In the genomic region with DNA sequence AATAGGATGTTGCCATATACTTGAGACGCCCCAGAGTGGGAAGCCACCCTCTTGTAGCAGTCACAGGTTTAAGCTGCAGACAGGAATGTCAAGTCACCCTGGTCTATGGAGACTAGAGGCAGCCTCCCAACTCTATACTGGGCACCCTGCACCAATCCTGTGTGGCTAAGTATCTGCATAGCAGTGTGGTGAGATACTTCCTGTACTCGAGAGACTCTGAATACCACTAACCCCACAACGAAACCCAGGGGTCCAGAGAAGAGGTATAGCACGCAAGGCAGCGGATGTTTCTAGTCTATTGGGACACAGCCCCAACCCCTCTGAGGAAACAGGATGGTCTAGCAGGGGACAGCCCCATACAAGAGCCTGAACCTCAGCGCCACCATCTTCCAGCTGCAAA, we compare ENCODE assay signal across 10 mouse cellular contexts. TPM values are rescaled to one million over a fixed set of nuclear protein-coding genes. Genes with fewer than 3 reads are reported as not detected.
DNase-seq lines count a peak whose midpoint lies in the region; ATAC-seq lines count a peak whose summit lies in the region.
"Had no signal": no experiment of that assay in that cellular context is flagged by ENCODE, and none has a peak within 500 bp of the region (broad histone marks: within the 10 kb centered on the region; RNA-seq: fewer than 3 reads in every experiment).

No protein-coding gene starts in this region.

- H3K4me2 ChIP-seq in heart, embryonic 12.5 days, result peak overlapping the region; percentile 44; the same call in 1 of the 2 replicates
- no peak overlapping the region for H3K4me2 ChIP-seq in midbrain, embryonic 14.5 days (ENCODE audit: low read length)
- no peak overlapping the region for H3K4me2 ChIP-seq in midbrain, embryonic 11.5 days
- H3K4me2 ChIP-seq in stomach, embryonic 15.5 days, result no peak overlapping the region; the same call in 1 of the 2 replicates
- H3K4me2 ChIP-seq: midbrain, embryonic 12.5 days had no signal

- H3K9ac ChIP-seq in heart, embryonic 12.5 days, result peak overlapping the region; percentile 59; the same call in 1 of the 2 replicates
- H3K9ac ChIP-seq in midbrain, embryonic 14.5 days (replicated peaks; ENCODE audit: low read length), result no peak overlapping the region
- H3K9ac ChIP-seq in midbrain, embryonic 11.5 days (ENCODE audit: low read length), result no peak overlapping the region; the same call in 1 of the 2 replicates
- no peak overlapping the region for H3K9ac ChIP-seq in stomach, embryonic 15.5 days
- H3K9ac ChIP-seq: midbrain, embryonic 12.5 days had no signal

- no peaks in the 10 kb centered on the region for H3K27me3 ChIP-seq in heart, embryonic 12.5 days (replicated peaks)
- no peaks in the 10 kb centered on the region for H3K27me3 ChIP-seq in midbrain, embryonic 14.5 days (ENCODE audit: control insufficient read depth, insufficient read depth, low read length)
- H3K27me3 ChIP-seq in midbrain, embryonic 11.5 days (ENCODE audit: control insufficient read depth, insufficient read depth, low read length), result peaks cover 17% of the 10 kb centered on the region
- no peaks in the 10 kb centered on the region for H3K27me3 ChIP-seq in stomach, embryonic 15.5 days (replicated peaks)

- ATAC-seq in heart, embryonic 12.5 days (ENCODE audit: insufficient number of reproducible peaks, low FRiP score), result no peak
- ATAC-seq in midbrain, embryonic 14.5 days (ENCODE audit: low FRiP score, low TSS enrichment), result no peak
- ATAC-seq in midbrain, embryonic 11.5 days (ENCODE audit: low FRiP score), result no peak
- ATAC-seq in stomach, embryonic 15.5 days (ENCODE audit: insufficient read depth, low FRiP score, low read depth), result no peak

- H3K27ac ChIP-seq in heart, embryonic 12.5 days (ENCODE audit: poor library complexity, severe bottlenecking), result peak overlapping the region; percentile 100
- peak overlapping the region; percentile 3; the same call in 1 of the 2 replicates for H3K27ac ChIP-seq in midbrain, embryonic 14.5 days (replicated peaks; ENCODE audit: low read depth, low read length)
- H3K27ac ChIP-seq in midbrain, embryonic 11.5 days (ENCODE audit: low read depth, low read length), result no peak overlapping the region
- peak overlapping the region; percentile 77 for H3K27ac ChIP-seq in stomach, embryonic 15.5 days
- H3K27ac ChIP-seq: midbrain, embryonic 12.5 days had no signal

- intact Hi-C loops in heart, postnatal 36 days (cut with DNase I), result loop anchor here (2.0 kb wide), 2 partner anchors 16 to 22 kb away; partner anchors contain the start of gene Unc5b
- intact Hi-C loops in left cerebral cortex, postnatal 10 days (cut with DNase I), result no loop called here

- WGBS in heart, embryonic 12.5 days, result 25% methylated on average over 6 of the region's 6 CpGs
- WGBS in midbrain, embryonic 14.5 days, result 85% methylated on average over 6 of the region's 6 CpGs
- 76% methylated on average over 6 of the region's 6 CpGs for WGBS in midbrain, embryonic 11.5 days
- 66% methylated on average over 6 of the region's 6 CpGs for WGBS in stomach, embryonic 15.5 days

- DNase-seq in heart, postnatal 36 days, result no peak
- no peak for DNase-seq in midbrain, embryonic 14.5 days
- no peak for DNase-seq in midbrain, embryonic 11.5 days (ENCODE audit: low spot score, missing footprints)
- peak; percentile 66 for DNase-seq in induced T-regulatory cell, adult 2 months (ENCODE audit: low read depth)
- no peak for DNase-seq in frontal cortex, adult 2 months (ENCODE audit: extremely low spot score in 1 of 2, low spot score in 1 of 2)
- no peak for DNase-seq in left cerebral cortex, postnatal 10 days (ENCODE audit: extremely low spot score in 1 of 2, low spot score in 2 of 2)
- DNase-seq: right cerebral cortex, postnatal 4 days had no signal

- peaks cover 99% of the 10 kb centered on the region for H3K4me1 ChIP-seq in heart, embryonic 12.5 days (replicated peaks)
- H3K4me1 ChIP-seq in midbrain, embryonic 14.5 days (ENCODE audit: control insufficient read depth, insufficient read depth, low read length), result peaks cover 12% of the 10 kb centered on the region
- peaks cover 33% of the 10 kb centered on the region for H3K4me1 ChIP-seq in midbrain, embryonic 11.5 days (ENCODE audit: control insufficient read depth, insufficient read depth, low read length)
- peaks cover 44% of the 10 kb centered on the region for H3K4me1 ChIP-seq in stomach, embryonic 15.5 days

- no peaks in the 10 kb centered on the region for H3K9me3 ChIP-seq in heart, embryonic 12.5 days (replicated peaks)
- H3K9me3 ChIP-seq in midbrain, embryonic 14.5 days (ENCODE audit: control insufficient read depth, low read length), result no peaks in the 10 kb centered on the region
- H3K9me3 ChIP-seq in midbrain, embryonic 11.5 days (ENCODE audit: control insufficient read depth, low read length), result no peaks in the 10 kb centered on the region
- H3K9me3 ChIP-seq in stomach, embryonic 15.5 days, result no peaks in the 10 kb centered on the region
- H3K9me3 ChIP-seq: midbrain, embryonic 12.5 days had no signal

- no peaks in the 10 kb centered on the region for H3K36me3 ChIP-seq in heart, embryonic 12.5 days
- H3K36me3 ChIP-seq in midbrain, embryonic 14.5 days (ENCODE audit: control insufficient read depth, insufficient read depth, low read length), result no peaks in the 10 kb centered on the region
- H3K36me3 ChIP-seq in midbrain, embryonic 11.5 days (ENCODE audit: control insufficient read depth, insufficient read depth, low read length), result no peaks in the 10 kb centered on the region
- no peaks in the 10 kb centered on the region for H3K36me3 ChIP-seq in stomach, embryonic 15.5 days
- H3K36me3 ChIP-seq: midbrain, embryonic 12.5 days had no signal

- no peak overlapping the region for H3K4me3 ChIP-seq in heart, embryonic 12.5 days
- no peak overlapping the region for H3K4me3 ChIP-seq in midbrain, embryonic 14.5 days (replicated peaks; ENCODE audit: low read depth, low read length)
- no peak overlapping the region for H3K4me3 ChIP-seq in midbrain, embryonic 11.5 days (ENCODE audit: low read depth, low read length)
- H3K4me3 ChIP-seq in stomach, embryonic 15.5 days (replicated peaks), result no peak overlapping the region
- H3K4me3 ChIP-seq: midbrain, embryonic 12.5 days had no signal

RNA-seq across cellular contexts. Expression of gene Unc5b, which starts 22.9 kb away (rescaled TPM):
- 18.4 and 18.7 TPM in 2 replicates for polyA plus RNA-seq in heart, embryonic 12.5 days (2016; fragmentation: Nextera tagmentation; extraction: Ambion mirVana)
- 10 to 100 TPM; 14.5 to 14.7 TPM for total RNA-seq in heart, postnatal 36 days (2021)
- 2.4 and 2.8 TPM in 2 replicates for polyA plus RNA-seq in midbrain, embryonic 14.5 days (2014; fragmentation: Nextera tagmentation; extraction: Ambion mirVana)
- 2.8 and 3.5 TPM in 2 replicates for polyA plus RNA-seq in midbrain, embryonic 11.5 days (2014; fragmentation: Nextera tagmentation; extraction: Ambion mirVana)
- polyA plus RNA-seq in stomach, embryonic 15.5 days (2015; fragmentation: Nextera tagmentation; extraction: Ambion mirVana), result 3.8 and 4.0 TPM in 2 replicates
- polyA plus RNA-seq in frontal cortex, adult 2 months (2012; rRNA removed), result 7.2 and 7.4 TPM in 2 replicates
- 1 to 10 TPM; 7.6 to 8.3 TPM for total RNA-seq in left cerebral cortex, postnatal 10 days (2021)

RNA-seq across cellular contexts. Expression of gene Slc29a3, which starts 55.9 kb away (rescaled TPM):
- polyA plus RNA-seq in heart, embryonic 12.5 days (2016; fragmentation: Nextera tagmentation; extraction: Ambion mirVana), result 5.6 and 6.8 TPM in 2 replicates
- 1 to 10 TPM; 3.2 to 6.7 TPM for total RNA-seq in heart, postnatal 36 days (2021)
- polyA plus RNA-seq in midbrain, embryonic 14.5 days (2014; fragmentation: Nextera tagmentation; extraction: Ambion mirVana), result 4.8 and 8.5 TPM in 2 replicates
- 6.9 and 8.7 TPM in 2 replicates for polyA plus RNA-seq in midbrain, embryonic 11.5 days (2014; fragmentation: Nextera tagmentation; extraction: Ambion mirVana)
- polyA plus RNA-seq in stomach, embryonic 15.5 days (2015; fragmentation: Nextera tagmentation; extraction: Ambion mirVana), result 11.3 and 11.4 TPM in 2 replicates
- 7.5 and 8.0 TPM in 2 replicates for polyA plus RNA-seq in frontal cortex, adult 2 months (2012; rRNA removed)
- 10 to 100 TPM; 16.5 to 16.9 TPM for total RNA-seq in left cerebral cortex, postnatal 10 days (2021)
